Mouse (Mus musculus): ENCODE measurements around the gene 0610010K14Rik. TPM values are rescaled to one million over a fixed set of nuclear protein-coding genes. Genes with fewer than 3 reads are reported as not detected.

The 0610010K14Rik gene
- total and polyA plus RNA-seq, 3 experiments = 27.7 to 153 (median 75.2) TPM

DNA sequence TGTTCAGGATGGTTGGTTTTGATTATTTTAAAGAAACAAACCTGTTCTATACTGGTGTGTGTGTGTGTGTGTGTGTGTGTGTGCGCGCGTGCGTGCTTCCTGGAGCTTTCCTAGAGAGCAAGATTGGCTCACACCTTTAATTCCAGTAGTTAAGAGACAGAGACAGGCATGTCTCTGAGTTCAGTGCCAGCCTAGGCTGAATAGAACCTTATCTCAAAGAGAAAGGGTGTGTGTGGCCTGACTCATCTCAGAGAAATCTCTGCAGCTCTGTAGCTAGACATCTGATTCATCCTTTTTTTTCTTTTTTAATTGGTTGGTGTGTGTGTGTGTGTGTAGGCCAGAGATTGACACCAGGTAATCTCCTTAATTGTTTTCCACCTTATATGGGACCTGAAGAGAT, 21.3 kb upstream of the 0610010K14Rik start:
- Histone ChIP-seq H3K4me1 (ENCODE audit: control insufficient read depth in 1 of 2, insufficient read depth in 2 of 2) (no peaks in the 10 kb centered on the region), H3K36me3 (replicated peaks in 1 of 2; ENCODE audit: control insufficient read depth in 1 of 2, insufficient read depth in 1 of 2, low read length in 1 of 2) (no peaks in the 10 kb centered on the region), H3K27ac (ENCODE audit: insufficient read depth, low read depth) (no peak overlapping the region), H3K9me3 (replicated peaks; ENCODE audit: low read length) (peaks cover 7% of the 10 kb centered on the region), H3K4me3 (replicated peaks in 1 of 3; ENCODE audit: low read depth in 2 of 3, low read length in 2 of 3, poor library complexity in 1 of 3) (no peak overlapping the region), H3K9ac (ENCODE audit: insufficient read depth, low read depth) (no peak overlapping the region), H3K27me3 (replicated peaks) (peaks cover 66% of the 10 kb centered on the region), H3K79me2 (replicated peaks; ENCODE audit: control insufficient read depth, extremely low read depth, insufficient read depth, poor library complexity, severe bottlenecking) (no peaks in the 10 kb centered on the region), H3K4me2 (ENCODE audit: insufficient read depth, low read depth, poor library complexity, severe bottlenecking) (no peak overlapping the region)
- dilution Hi-C loops (cut with MboI; ENCODE audit: extremely low pct_ligation_motif_present, extremely low pct_unique_long_range_greater_than_20kb, low sequenced_read_pairs) (no loop called here), in situ Hi-C loops (cut with MboI; ENCODE audit: low pct_ligation_motif_present, low pct_unique_long_range_greater_than_20kb, low sequenced_read_pairs) (no loop called here)
- DNase-seq (ENCODE audit: extremely low read depth) = no peak
- TF ChIP-seq SMC3 (IDR thresholded peaks at IDR 0.05; ENCODE audit: low read depth, low read length) = no peak
- TF ChIP-seq RAD21 (IDR thresholded peaks at IDR 0.05; ENCODE audit: low read depth, low read length) = no peak
- no peak for TF ChIP-seq ZKSCAN1 (IDR thresholded peaks at IDR 0.05; ENCODE audit: borderline replicate concordance, low read depth, low read length)
- TF ChIP-seq BHLHE40 (IDR thresholded peaks at IDR 0.05; ENCODE audit: low read depth, low read length) = no peak
- TF ChIP-seq E2F4 (IDR thresholded peaks at IDR 0.05; ENCODE audit: insufficient replicate concordance, low read depth, low read length) = no peak
- no peak for TF ChIP-seq JUND (conservative IDR thresholded peaks at IDR 0.05; ENCODE audit: low read depth, low read length)
- no peak for TF ChIP-seq SIN3A (IDR thresholded peaks at IDR 0.05; ENCODE audit: low read length)
- TF ChIP-seq JUN (IDR thresholded peaks at IDR 0.05; ENCODE audit: insufficient read depth, low read depth, low read length) = no peak
- no peak for TF ChIP-seq USF2 (conservative IDR thresholded peaks at IDR 0.05; ENCODE audit: low read depth, low read length)
- no peak for TF ChIP-seq ZMIZ1 (IDR thresholded peaks at IDR 0.05; ENCODE audit: low read depth, low read length)
- no peak for TF ChIP-seq ELF1 (IDR thresholded peaks at IDR 0.05; ENCODE audit: low read depth, low read length)

DNA sequence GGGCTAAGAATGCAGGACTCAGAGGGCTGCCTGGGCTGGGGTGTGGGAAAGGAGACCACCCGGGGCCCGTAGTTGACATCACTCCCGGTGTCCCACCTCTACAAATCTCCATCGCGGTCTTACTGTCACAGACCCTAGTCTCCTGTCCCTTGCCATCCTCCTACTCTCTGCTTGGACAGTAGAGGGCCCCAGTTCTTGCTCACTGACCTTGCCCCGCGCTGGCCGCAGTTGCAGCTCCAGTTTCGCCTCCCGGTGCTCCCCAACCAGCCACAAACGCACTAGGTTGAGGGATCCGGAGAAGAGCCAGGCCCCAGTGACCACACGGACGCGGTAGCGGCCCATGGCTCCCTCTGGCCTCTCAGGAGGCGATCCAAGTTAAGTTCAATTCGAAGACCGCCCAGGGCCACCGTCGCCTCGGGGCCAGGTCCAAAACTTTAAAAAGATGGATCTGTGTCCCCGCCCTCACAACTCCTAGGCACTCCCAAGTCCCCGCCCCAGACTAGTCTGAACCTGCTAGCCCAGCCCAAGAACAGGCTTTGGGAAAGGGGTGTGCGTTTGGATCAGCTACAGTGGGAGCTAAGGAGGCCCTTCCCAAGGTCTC, 17.3 kb upstream of the 0610010K14Rik start, which contains the start of gene Alox12:
Gene Alox12 (minus strand): TSS at position 423 of the 601 bp plus-strand sequence.
- H3K9ac ChIP-seq (ENCODE audit: insufficient read depth, low read depth) = no peak within 1 kb of the TSS
- H3K79me2 ChIP-seq (replicated peaks; ENCODE audit: control insufficient read depth, extremely low read depth, insufficient read depth, poor library complexity, severe bottlenecking) = no peaks in the 10 kb centered on the region
- no peak within 1 kb of the TSS for H3K4me3 ChIP-seq (replicated peaks in 1 of 3; ENCODE audit: low read depth in 2 of 3, low read length in 2 of 3, poor library complexity in 1 of 3)
- no peak within 1 kb of the TSS for H3K27ac ChIP-seq (ENCODE audit: insufficient read depth, low read depth)
- peaks cover 3% of the 10 kb centered on the region for H3K9me3 ChIP-seq (replicated peaks; ENCODE audit: low read length)
- dilution Hi-C loops (cut with MboI; ENCODE audit: extremely low pct_ligation_motif_present, extremely low pct_unique_long_range_greater_than_20kb, low sequenced_read_pairs) = no loop called here
- H3K36me3 ChIP-seq (replicated peaks in 1 of 2; ENCODE audit: control insufficient read depth in 1 of 2, insufficient read depth in 1 of 2, low read length in 1 of 2) = no peaks in the 10 kb centered on the region
- peaks cover 84% of the 10 kb centered on the region for H3K27me3 ChIP-seq (replicated peaks)
- no peak within 1 kb of the TSS for H3K4me2 ChIP-seq (ENCODE audit: insufficient read depth, low read depth, poor library complexity, severe bottlenecking)
- no peaks in the 10 kb centered on the region for H3K4me1 ChIP-seq (ENCODE audit: control insufficient read depth in 1 of 2, insufficient read depth in 2 of 2)
- in situ Hi-C loops (cut with MboI; ENCODE audit: low pct_ligation_motif_present, low pct_unique_long_range_greater_than_20kb, low sequenced_read_pairs) = no loop called here
- no peak for TF ChIP-seq ZKSCAN1 (IDR thresholded peaks at IDR 0.05; ENCODE audit: borderline replicate concordance, low read depth, low read length)
- 0 out of 4 replicates have a peak, but pooled peaks of 1 of the 2 experiments have one; percentile 3 for TF ChIP-seq CTCF (conservative IDR thresholded peaks at IDR 0.05 in 1 of 2, IDR thresholded peaks at IDR 0.05 in 1 of 2; ENCODE audit: low read depth in 2 of 2, low read length in 2 of 2)
- DNase-seq (ENCODE audit: extremely low read depth) = no peak

DNA sequence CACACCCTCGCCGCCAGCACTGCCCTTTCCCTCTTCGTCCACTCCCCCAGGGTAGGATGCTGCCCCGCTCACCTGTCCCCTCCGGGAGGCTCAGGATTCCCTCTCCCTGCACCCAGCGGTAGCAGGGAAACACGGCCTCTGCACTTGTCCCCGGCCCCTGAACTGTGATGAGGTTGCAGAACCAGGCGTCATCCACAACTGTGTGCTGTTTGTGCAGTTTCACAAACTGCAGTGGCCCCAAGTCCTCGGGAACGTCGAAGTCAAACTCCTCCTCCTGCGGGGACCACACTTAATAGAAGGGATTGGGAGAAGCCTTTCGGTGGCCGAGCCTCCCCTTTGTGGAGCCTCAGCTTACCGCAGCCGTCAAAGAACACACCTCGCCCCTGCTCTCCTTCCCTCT, 16.6 kb upstream of the 0610010K14Rik start:
- dilution Hi-C loops (cut with MboI; ENCODE audit: extremely low pct_ligation_motif_present, extremely low pct_unique_long_range_greater_than_20kb, low sequenced_read_pairs) = no loop called here
- no peak for TF ChIP-seq MAX (IDR thresholded peaks at IDR 0.05; ENCODE audit: low read length)
- TF ChIP-seq ELF1 (IDR thresholded peaks at IDR 0.05; ENCODE audit: low read depth, low read length) = no peak
- TF ChIP-seq SMC3 (IDR thresholded peaks at IDR 0.05; ENCODE audit: low read depth, low read length) = no peak
- TF ChIP-seq MXI1 (IDR thresholded peaks at IDR 0.05; ENCODE audit: low read depth, low read length) = no peak
- no peak for TF ChIP-seq KAT2A (IDR thresholded peaks at IDR 0.05; ENCODE audit: insufficient replicate concordance, low read length)
- no peak for TF ChIP-seq GABPA (IDR thresholded peaks at IDR 0.05; ENCODE audit: insufficient replicate concordance, low read depth, low read length)
- TF ChIP-seq ETS1 (conservative IDR thresholded peaks at IDR 0.05; ENCODE audit: low read depth, low read length) = no peak
- no peak for TF ChIP-seq USF1 (IDR thresholded peaks at IDR 0.05; ENCODE audit: low read depth, low read length)
- TF ChIP-seq ZNF384 (IDR thresholded peaks at IDR 0.05; ENCODE audit: low read depth, low read length) = no peak
- TF ChIP-seq MEF2A (IDR thresholded peaks at IDR 0.05; ENCODE audit: borderline replicate concordance, low read depth, low read length) = no peak
- Histone ChIP-seq H3K4me1 (ENCODE audit: control insufficient read depth in 1 of 2, insufficient read depth in 2 of 2) (no peaks in the 10 kb centered on the region), H3K9me3 (replicated peaks; ENCODE audit: low read length) (peaks cover 3% of the 10 kb centered on the region), H3K4me2 (ENCODE audit: insufficient read depth, low read depth, poor library complexity, severe bottlenecking) (no peak overlapping the region), H3K27ac (ENCODE audit: insufficient read depth, low read depth) (no peak overlapping the region), H3K79me2 (replicated peaks; ENCODE audit: control insufficient read depth, extremely low read depth, insufficient read depth, poor library complexity, severe bottlenecking) (no peaks in the 10 kb centered on the region), H3K9ac (ENCODE audit: insufficient read depth, low read depth) (no peak overlapping the region), H3K36me3 (replicated peaks in 1 of 2; ENCODE audit: control insufficient read depth in 1 of 2, insufficient read depth in 1 of 2, low read length in 1 of 2) (no peaks in the 10 kb centered on the region), H3K27me3 (replicated peaks) (peaks cover 89% of the 10 kb centered on the region), H3K4me3 (replicated peaks in 1 of 3; ENCODE audit: low read depth in 2 of 3, low read length in 2 of 3, poor library complexity in 1 of 3) (no peak overlapping the region)
- in situ Hi-C loops (cut with MboI; ENCODE audit: low pct_ligation_motif_present, low pct_unique_long_range_greater_than_20kb, low sequenced_read_pairs) = no loop called here
- no peak for DNase-seq (ENCODE audit: extremely low read depth)

Data from CH12.LX (cell line).